Mouse (Mus musculus): Measurements from ENCODE around the gene Myh7b.

Myh7b gene

DNA sequence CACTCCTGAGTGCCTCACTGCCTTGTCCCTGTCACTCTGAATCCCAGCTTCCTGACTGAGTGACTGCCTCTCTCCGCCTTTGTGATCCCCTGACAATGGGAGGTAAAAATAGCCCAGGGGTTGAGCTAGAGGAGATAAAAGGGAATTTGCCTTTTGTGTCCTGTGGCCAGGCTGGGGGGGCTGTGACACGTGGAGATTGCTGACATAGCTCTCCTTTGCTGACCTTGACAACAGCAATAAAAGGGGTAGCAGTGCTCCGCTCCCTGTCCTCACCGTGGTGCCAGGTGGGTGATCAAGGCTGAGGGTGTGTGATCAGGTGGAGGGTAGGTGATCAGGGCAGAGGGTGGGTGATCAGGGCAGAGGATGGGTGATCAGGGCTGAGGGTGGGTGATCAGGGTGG is at the start of gene Myh7b:
TSS of gene Myh7b (plus strand) at position 235 of the 400 bp plus-strand sequence.
- ATAC-seq (ENCODE audit: low TSS enrichment), result no peak

GRCm38 (mm10) chr2:155562209-155562608 is 48.8 kb upstream of the Myh7b start:
- no peak for ATAC-seq (ENCODE audit: low TSS enrichment)

GRCm38 (mm10) chr2:155562934-155563333 is 48.1 kb upstream of the Myh7b start:
- no peak for ATAC-seq (ENCODE audit: low TSS enrichment)

GRCm38 (mm10) chr2:155567751-155568150 is 43.3 kb upstream of the Myh7b start:
- no peak for ATAC-seq (ENCODE audit: low TSS enrichment)

DNA sequence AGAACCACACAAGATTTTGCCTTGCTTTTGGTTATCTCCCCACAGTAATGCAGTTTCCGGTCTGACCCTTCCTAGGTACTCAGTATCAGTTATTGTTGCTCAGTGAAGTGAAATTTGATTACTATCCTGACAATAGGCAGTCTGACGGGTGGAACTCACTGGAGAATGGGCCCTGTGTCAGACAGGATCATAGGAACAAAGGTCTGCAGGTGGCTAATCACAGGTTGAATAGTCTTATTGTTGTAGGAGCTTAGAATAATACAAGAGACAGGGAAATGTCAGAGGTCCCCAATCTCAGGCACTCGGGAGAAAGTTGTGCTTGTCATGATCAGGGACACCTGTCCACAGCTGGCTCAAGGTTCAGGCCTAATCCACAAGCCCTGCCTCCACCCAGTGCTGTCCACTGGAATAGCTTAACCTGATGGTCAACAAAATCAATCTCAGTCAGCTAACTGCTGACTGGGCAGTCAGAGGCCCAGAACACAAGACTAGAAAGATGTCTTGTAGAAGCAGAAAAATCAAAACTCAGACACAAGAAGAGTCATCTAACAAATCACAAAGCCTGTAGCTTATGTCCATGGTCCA is 41.7 kb upstream of the Myh7b start:
- no peak for ATAC-seq (ENCODE audit: low TSS enrichment)

GRCm38 (mm10) chr2:155573001-155573400 is 38.0 kb upstream of the Myh7b start:
- no peak for ATAC-seq (ENCODE audit: low TSS enrichment)

GRCm38 (mm10) chr2:155573996-155574395 is 37.0 kb upstream of the Myh7b start:
- no peak for ATAC-seq (ENCODE audit: low TSS enrichment)

DNA sequence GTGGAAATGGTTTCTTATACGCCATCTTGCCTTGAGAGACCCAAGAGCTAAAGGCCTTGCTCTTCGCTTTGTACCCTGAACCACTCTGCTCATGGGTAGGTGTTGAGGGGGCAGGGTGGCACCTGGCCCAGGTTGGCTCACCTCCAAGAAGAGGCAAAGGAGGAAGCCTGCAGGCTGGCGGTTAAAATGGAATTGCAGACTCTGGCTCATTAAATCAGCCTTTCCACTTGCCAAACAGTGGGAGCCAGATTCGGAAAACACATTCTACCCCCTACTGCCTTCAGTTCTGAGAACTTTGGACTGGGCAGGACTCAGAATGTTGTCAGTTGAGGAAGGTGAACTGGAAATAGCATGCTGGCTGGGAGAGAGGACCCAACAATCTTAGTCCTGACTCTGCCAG is 36.3 kb upstream of the Myh7b start:
- peak; percentile 41; the same call in 1 of the 2 replicates for ATAC-seq (ENCODE audit: low TSS enrichment)

DNA sequence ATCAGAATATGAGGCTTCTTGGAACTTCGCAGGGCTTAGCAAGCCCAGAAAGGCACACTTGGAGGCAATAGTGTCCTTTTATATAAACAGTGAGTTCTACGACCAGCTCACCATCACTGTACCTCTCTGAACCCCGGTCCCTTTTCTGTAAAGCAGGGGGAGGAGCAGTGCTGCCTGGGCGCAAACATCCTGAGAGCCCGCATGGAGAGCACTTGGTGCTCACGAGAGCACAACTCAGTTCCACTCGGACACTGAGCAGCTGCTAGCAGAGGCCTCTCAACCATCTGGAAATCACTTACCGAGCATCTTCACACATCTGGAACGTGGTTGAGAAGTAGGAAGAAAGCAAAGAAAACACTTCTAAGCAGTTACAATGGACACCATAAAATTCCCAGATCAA is 34.4 kb upstream of the Myh7b start:
- ATAC-seq (ENCODE audit: low TSS enrichment), result no peak

GRCm38 (mm10) chr2:155580331-155580730 is 30.7 kb upstream of the Myh7b start:
- ATAC-seq (ENCODE audit: low TSS enrichment), result no peak

GRCm38 (mm10) chr2:155582384-155582995 is 28.5 kb upstream of the Myh7b start:
- no peak for ATAC-seq (ENCODE audit: low TSS enrichment)

DNA sequence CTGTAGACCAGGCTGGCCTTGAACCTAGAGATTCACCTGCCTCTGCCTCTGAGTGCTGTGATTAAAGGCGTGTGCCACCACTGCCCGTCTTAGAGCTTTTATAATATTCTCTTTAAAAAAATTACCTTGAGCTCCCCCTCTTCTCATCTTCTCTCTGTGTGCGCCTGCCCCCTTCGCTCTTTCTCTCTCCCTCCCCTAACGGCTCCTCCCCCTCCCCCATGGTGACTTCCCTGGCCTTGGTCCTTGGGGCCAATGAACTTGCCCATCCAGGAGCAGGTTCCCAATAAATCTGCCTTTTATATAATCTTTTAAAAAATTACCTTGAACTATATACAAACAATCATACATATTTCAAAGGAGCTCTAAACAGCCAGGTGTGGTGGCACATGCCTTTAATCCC is 28.0 kb upstream of the Myh7b start:
- ATAC-seq (ENCODE audit: low TSS enrichment), result no peak

GRCm38 (mm10) chr2:155583927-155584530 is 27.0 kb upstream of the Myh7b start:
- ATAC-seq (ENCODE audit: low TSS enrichment), result no peak

GRCm38 (mm10) chr2:155585082-155585481 is 25.9 kb upstream of the Myh7b start:
- no peak for ATAC-seq (ENCODE audit: low TSS enrichment)

GRCm38 (mm10) chr2:155585486-155585885 is 25.5 kb upstream of the Myh7b start:
- ATAC-seq (ENCODE audit: low TSS enrichment), result no peak

DNA sequence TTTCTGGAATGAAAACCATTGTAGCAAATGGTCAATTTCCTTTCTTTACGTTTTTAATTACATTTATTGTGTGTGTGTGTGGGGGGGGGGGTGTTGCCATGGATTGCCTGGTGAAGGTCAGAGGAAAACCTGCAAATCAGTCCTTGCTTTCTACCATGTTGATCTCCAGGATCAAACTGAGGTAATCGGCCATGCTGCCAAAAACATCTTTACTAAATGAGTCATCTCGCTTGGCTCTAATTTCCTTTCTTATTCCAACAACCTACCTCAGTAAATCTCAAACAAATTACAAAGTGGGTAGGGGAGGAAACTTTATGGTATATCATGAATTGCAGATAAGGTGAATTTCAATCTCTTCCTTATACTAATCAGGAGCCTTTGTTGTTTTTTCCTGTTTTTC is 22.9 kb upstream of the Myh7b start:
- ATAC-seq (ENCODE audit: low TSS enrichment), result no peak

DNA sequence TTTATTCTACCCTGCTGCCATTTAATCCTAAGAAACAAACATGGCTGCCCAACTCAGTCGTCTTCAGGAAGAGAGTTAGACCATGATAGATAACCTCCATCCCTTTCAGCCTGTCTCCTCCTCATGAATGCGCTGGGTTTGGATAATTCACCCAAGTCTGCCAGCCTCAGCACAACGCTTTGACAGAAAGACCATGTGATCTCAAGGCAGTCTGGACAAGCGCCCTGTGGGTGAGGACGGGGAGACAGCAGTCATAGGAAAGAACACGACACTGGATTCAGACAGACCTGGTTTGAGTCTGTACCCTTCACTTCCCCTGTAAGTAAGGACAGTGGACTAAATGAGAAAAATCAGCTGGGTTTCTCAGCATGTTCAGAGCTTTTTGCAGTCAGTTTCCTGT is 21.5 kb upstream of the Myh7b start:
- ATAC-seq (ENCODE audit: low TSS enrichment), result no peak

DNA sequence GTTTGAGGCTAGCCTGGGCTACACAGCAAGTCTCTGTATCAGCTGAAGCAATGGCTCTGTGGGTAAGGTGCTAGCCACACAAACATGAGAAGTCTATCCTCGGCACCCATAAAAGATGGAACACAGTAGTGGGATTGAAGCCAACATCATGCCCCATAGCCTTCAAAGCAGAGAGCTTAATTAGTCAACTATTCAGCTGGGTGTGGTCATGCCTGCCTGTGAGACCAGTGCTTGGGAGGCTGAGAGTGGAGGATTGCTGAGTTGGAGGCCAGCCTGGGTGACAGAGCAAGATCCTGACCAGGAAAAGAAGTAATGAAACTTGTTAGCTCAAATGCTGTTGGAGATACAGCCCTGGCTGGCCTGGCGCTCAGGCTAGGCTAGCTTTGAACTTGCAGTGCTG is 20.1 kb upstream of the Myh7b start:
- ATAC-seq (ENCODE audit: low TSS enrichment), result no peak

- ATAC-seq (ENCODE audit: low TSS enrichment), result no peak
Measured at GRCm38 (mm10) chr2:155591676-155592075, 19.3 kb upstream of the Myh7b start.

DNA sequence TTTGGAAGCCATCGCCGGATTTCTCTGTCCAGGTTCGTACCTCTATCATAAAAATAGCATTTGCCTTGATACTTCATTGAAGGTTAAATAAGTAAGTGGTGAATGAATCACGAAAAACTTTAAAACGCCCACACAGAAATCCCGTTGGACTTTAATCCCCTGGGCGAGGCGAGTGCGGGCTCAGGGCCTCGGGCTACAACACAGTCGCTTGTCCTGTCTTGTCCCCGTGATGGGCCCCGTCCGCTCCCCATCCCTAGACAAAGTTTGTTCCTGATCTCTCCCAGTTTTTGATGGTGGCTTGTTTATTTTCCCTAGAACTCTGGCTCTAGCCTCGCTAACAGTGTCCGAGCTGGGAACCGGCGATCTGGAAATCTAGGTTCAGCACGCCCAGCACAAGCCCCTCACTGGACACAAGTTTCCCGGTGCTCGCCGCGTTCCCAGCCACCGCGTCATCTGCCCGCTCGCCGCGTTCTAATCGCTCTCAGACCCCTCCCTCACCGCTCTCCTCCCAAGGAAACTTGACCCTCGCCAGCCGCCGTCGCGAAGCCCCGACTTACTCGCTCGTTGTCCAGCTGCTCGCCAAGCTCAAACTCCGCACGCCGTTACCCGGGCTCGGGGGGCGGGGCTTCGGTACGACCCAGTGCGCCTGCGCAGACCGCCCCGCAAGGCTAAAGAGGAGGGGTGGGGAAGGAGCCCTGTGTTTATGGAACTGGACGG is 18.7 kb upstream of the Myh7b start, which contains the start of gene Gss:
TSS of gene Gss (minus strand) at position 674 of the 717 bp plus-strand sequence.
- peak; percentile 81 for ATAC-seq (ENCODE audit: low TSS enrichment)

DNA sequence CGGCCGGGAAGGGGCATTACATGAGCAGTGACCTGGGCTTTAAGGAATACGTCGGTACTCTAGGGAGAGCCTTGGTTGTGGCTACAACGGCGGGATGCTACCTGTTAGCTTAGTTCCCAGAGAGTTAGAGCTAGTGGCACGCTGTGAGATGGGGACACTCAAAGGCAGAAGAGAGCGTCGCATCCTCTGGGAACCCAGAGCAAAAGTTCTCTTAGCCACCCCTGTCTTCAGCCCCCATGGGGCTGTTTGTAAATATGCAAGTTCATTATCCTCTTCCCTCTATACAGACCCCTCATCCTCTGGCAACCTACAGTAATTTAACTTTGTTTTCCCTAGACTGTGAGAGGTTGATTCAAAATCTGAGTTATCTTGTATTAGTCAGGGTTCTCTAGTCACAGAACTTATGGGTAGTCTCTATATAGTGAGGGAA is 18.1 kb upstream of the Myh7b start:
- no peak for ATAC-seq (ENCODE audit: low TSS enrichment)

- ATAC-seq (ENCODE audit: low TSS enrichment), result no peak
Measured at GRCm38 (mm10) chr2:155595516-155595915, 15.5 kb upstream of the Myh7b start.

DNA sequence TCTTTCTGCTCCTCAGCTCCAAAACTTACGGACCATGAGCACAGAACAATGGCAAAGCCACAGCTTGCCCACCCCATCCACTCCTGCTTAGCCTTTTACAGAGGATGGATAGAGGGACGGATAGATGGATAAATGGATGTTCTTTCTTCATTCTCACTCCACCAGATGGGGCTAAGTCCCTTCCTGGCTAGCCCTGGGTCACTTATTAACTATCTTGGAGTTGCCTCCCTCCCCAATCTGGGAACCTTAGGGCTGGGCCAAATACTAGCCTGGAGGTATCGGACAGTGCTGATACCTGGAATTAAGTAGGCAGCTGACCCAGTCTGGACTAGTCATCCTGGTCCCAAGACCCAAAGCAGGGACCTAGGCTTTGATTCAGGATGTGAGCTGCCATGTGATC is 7.3 kb upstream of the Myh7b start:
- no peak for ATAC-seq (ENCODE audit: low TSS enrichment)
